Mouse (Mus musculus) natural killer cell, adult 2 months (primary cell): ENCODE measurements around the gene Rdx.
A peak's percentile ranks its signal among the peaks of the same experiment; 100 is the strongest.
"Not testable (repeated sequence)": the region's sequence is repeated elsewhere in the genome, so short reads cannot be mapped to it uniquely, and the experiment has no call there.

Experiments
- DNase-seq, 2 experiments: peaks; one replicate each; pipeline ENCODE4 v3.0.0; 2022; ENCODE audit warnings: low spot score in 2 of 2

Rdx gene

DNA sequence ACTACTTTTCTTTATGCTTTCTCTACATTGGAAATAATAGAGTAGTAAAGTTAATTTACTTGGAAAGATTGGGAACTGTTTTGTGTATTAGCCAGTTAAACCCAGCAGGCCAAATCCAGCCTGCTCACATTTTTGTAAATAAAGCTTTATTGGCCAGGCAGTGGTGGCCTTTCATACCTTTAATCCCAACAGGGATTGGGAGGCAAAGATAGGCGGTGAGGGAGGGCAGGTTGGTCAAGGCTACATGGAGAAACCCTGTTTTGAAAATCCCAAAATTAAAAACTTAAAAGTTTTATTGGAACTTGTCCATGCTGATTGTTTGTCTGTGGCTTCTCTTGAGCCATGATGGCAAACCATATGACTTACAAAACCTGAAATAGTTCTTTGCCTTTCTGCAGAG lies 5.2 kb downstream of the Rdx start:
- no peak for DNase-seq

GRCm38 (mm10) chr9:52055313-52055712 lies 8.3 kb downstream of the Rdx start:
- DNase-seq: no peak

- no peak for DNase-seq
These were observed 12.8 kb downstream of the Rdx start for GRCm38 (mm10) chr9:52059788-52060187.

DNA sequence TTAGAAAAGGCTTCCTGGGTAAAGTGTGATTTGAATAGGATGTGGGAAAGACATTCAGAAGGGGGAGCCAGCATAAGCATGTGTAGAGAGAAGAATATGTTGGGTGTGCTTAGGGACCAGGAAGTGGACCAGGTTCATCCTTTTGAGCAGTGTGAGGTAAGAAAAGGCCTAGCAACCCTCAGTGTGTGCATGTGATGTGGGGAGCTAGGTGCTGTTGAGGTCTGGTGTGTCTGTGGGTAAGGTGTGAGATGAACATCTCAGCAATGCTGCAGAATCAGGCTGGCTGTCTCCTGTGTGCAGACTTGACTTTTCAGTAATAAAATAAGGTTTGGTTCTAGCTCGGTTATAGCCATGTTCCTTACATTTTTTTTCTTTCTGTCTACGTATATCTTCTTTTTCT lies 23.1 kb downstream of the Rdx start:
- DNase-seq: peak; percentile 55 to 69

DNA sequence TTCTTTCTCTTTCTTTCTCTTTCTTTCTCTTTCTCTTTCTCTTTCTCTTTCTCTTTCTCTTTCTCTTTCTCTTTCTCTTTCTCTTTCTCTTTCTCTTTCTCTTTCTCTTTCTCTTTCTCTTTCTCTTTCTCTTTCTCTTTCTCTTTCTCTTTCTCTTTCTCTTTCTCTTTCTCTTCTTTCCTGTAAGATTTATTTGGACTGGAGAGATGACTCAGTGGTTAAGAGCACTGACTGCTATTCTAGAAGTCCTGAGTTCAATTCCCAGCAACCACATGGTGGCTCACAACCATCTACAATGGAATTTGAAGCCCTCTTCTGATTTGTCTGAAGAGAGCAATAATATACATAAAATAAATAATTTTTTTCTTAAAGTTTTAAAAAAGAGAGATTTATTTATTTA lies 24.4 kb downstream of the Rdx start:
- DNase-seq: not testable (repeated sequence)

- no peak for DNase-seq
These were observed 25.2 kb downstream of the Rdx start for GRCm38 (mm10) chr9:52072202-52072601.

DNA sequence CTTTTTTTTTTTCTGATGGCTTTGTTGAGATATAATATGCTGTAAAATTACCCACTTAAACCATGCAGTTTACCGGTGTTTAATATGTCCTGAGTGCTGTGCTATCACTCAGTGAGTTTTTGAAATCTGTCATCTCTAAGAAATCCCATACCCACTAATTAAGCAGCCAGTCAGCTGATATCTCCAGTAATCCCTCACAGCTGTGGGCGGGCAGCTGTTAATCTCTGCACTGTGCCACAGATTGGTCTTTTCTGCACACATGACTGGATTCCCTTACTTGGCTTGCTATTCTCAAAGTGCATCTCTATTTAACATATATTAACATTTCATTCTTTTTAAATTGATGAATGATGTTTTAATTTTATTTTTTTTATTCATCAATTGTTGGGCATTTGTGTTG lies 29.1 kb downstream of the Rdx start:
- no peak for DNase-seq

GRCm38 (mm10) chr9:52077692-52078091 lies 30.7 kb downstream of the Rdx start:
- DNase-seq: no peak

DNA sequence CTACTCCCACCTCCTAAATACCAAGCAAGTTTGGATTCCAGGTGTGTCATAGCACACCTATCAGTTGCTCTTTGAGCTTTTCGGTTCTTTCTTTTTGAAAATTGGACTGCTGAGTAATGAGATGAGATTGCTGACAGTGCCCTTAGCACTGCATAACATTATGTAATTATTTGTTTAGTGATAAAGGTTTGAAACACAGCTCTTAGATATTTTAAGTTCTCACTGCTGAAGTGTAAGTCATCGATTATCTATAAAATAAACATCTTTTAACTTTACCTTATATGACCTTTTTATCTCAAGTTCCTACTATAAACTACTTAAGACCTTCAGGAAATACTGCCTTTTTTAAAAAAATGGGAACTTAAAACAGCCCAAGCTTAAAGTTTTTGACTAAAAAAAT lies 35.0 kb downstream of the Rdx start:
- DNase-seq: no peak

GRCm38 (mm10) chr9:52082414-52082813 lies 35.4 kb downstream of the Rdx start:
- DNase-seq: no peak

GRCm38 (mm10) chr9:52091752-52092151 lies 44.8 kb downstream of the Rdx start:
- no peak for DNase-seq

DNA sequence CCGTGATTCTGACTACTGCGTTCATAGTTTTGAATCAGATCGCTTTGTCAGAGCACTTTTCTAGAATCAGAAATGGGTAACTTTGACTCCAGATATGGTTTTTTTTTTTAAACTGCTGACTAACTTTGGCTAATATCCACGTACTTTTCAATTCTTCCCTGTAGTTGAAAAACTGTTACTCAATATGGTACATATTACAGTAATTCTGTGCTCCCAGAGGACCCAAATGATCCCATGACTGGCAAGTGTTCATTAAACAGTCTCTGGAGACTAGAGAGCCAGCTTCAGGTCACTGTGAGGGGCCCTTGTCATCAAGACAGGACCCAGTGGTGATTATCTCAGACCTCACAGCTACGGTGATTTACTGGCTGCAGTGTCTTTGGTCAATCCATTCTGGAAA lies 45.3 kb downstream of the Rdx start:
- DNase-seq: no peak

DNA sequence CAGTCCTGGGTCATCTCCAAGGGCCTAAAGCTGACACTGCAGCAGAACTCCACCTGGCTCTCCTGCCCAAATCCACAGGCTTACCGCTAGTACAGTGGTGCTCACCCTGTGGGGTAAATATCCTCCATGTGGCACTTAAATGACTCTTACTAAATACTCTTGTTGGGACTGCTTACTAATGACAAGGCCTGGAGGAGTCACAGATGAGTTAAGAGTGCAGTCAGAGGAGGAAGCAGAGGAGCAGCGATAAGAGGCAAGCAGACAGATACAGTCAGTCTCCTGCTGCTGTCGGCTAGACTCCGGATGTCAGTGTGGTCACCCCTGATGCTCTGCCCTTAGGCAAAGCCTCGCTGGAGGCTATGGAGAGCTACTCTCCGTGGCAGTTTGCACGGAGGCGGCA lies 46.1 kb downstream of the Rdx start:
- no peak for DNase-seq

DNA sequence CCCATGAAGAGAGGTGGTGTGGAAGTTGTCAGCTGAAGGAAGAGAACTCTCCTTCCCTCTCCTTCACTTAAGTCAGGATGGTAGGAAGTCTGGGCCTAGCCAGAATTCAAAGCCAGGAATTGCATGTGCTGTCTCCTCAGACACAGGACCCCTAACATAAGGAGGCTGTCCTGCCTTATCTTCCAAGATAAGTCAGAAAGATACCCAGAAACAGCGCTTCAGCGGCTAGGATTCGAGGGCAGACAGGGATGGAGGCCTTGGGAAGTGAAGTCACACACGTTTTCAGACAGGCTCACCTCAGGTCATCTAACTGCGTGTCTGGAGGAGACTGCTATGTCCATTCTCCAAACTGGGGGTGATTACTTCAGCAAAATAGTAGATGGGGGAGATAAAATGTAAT lies 47.0 kb downstream of the Rdx start:
- DNase-seq: no peak

DNA sequence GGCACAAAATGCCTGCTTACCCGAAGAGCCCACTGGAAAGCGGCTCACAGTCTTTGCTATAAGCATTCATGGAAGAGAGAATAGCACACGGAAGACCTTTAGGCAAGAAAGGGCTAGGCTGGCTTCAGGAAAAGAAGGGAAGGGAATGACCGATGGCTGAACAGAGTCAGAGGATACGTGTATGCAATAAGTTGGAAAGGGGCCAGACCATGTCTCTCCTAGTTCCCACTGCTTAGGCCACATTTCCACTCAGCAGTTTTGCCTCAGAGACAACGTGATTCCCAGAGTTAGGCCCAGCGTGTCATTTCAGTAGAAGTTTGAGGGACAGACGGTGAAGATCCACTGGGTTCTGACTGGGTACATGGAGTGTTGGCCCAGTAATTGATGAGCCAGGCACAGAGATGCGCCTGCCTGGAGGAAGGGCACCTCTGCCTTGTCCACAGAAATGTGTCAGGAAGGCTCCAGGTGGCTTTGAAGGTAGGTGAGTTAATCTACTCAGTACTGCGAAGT lies 47.6 kb downstream of the Rdx start:
- DNase-seq: no peak

DNA sequence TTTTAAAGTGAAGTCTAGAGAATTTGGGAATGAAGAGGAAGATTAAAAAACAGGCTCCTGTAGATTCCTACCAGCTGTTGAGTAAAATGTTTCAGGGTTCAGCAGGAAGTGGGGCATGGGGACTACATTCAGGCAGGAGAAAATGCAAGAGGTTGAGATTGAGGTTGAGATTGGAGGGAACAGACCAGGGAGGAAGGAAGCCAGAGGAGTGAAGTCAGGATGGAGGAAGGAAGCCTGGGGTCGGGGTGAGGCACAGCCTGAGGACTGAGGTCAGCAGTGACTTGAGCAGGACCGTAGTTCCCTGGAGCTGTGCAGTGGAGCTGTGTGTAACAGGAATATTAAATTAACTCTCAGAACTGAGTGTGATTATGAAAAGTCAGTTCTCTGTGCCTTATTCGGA lies 48.7 kb downstream of the Rdx start:
- no peak for DNase-seq

- DNase-seq: no peak
These were observed 50.4 kb downstream of the Rdx start for GRCm38 (mm10) chr9:52097386-52097785.

- peak; percentile 66 to 75 for DNase-seq
These were observed 51.6 kb downstream of the Rdx start for GRCm38 (mm10) chr9:52098600-52098999.

- no peak for DNase-seq
These were observed 53.5 kb downstream of the Rdx start for GRCm38 (mm10) chr9:52100426-52100825.

DNA sequence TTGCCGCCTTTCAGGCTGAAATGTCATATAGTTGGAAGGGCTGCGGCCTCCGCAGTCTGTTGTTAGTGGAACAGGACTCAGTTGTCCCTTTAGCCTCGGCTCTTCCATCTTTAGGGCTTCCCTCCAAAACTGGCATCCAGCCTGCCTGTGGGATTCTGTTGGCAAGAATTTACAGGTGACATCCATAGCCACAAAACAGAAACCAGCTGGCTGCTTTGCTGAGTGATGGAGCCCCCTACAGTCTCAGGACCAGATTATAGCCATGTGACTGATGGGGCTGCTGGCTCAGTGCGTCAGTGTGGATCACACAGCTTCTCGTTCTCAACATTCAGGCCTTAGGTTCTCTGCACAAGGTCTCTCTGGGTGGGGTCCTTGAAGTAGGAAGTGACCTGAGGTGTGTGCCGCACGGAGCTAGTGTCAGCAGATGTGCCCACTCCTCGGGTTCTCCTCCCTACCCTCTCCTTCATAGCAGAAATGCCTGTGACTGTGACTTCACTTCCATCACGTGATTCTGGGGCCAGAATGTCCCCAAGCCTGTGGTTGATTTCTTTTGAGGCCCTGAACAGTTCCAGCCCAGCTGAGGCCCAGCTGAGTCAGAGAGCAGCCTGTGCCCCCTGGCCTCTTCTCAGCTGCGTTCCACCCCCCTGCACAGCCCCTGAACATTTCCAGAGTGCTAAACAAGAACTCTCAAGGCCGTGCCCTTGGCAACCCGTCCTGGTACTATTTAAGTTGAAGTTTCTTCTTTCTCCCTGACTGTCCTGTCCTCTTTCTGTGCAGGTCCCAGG lies 55.3 kb downstream of the Rdx start:
- no peak for DNase-seq

- DNase-seq: no peak
These were observed 56.7 kb downstream of the Rdx start for GRCm38 (mm10) chr9:52103448-52104224.

GRCm38 (mm10) chr9:52104225-52104615 lies 57.2 kb downstream of the Rdx start:
- no peak for DNase-seq

DNA sequence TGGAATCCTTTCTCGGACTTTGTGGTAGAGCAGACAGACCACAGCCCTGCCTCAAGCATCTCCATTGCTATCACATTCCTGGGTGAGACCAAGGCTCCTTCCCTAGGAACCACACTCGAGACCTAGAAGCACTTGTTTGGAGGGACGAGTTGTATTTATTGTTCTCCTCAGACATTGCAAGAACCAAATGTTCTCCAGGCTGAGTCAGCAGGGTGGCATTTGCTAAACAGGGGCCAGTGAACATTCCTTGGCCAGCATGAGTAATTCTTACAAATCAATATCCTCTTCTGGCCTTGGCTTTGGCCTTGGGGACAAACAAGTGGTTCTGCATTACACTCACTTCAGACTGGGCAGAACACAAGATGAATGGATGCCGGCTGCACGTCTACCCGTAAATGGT lies 58.5 kb downstream of the Rdx start:
- DNase-seq: no peak
